Mouse (Mus musculus) intestine, embryonic 14.5 days (tissue): ENCODE measurements around the gene Zfp710. TPM values are rescaled to one million over a fixed set of nuclear protein-coding genes. Genes with fewer than 3 reads are reported as not detected.

Experiments
- ATAC-seq: fragments of 200-750 bp; cut with Nextera tagmentation; replicated peaks from 2 replicates; pipeline ENCODE4 v1.8.0; 2017; ENCODE audit warnings: low read depth, moderate number of reproducible peaks, moderate TSS enrichment, moderate library complexity; ENCODE audit not compliant: low FRiP score, low TSS enrichment
- DNase-seq: peaks from one replicate; pipeline ENCODE4 v3.0.0-alpha.2; 2018; ENCODE audit warnings: low spot score
- H3K27ac ChIP-seq: fragments of 300-500 bp; sonication (generic); 2 replicates; pipeline ENCODE4 v1.5.1; 2014; ENCODE audit warnings: low read depth, mild to moderate bottlenecking, control low read depth
- H3K27me3 ChIP-seq: fragments of 300-500 bp; sonication (generic); replicated peaks from 2 replicates; pipeline ENCODE4 v1.6.1; 2014; ENCODE audit warnings: low read length, control low read depth; ENCODE audit not compliant: control insufficient read depth, insufficient read depth
- H3K36me3 ChIP-seq: fragments of 300-500 bp; sonication (generic); 2 replicates; pipeline ENCODE4 v1.6.1; 2014; ENCODE audit warnings: low read length, control low read depth; ENCODE audit not compliant: control insufficient read depth, insufficient read depth
- H3K4me1 ChIP-seq: fragments of 300-500 bp; sonication (generic); replicated peaks from 2 replicates; pipeline ENCODE4 v1.6.1; 2014; ENCODE audit warnings: low read length, control low read depth, mixed read lengths; ENCODE audit not compliant: control insufficient read depth, insufficient read depth
- H3K4me2 ChIP-seq: fragments of 300-500 bp; sonication (generic); 2 replicates; pipeline ENCODE4 v1.6.1; 2014; ENCODE audit warnings: low read length
- H3K4me3 ChIP-seq: fragments of 300-500 bp; sonication (generic); 2 replicates; pipeline ENCODE4 v1.5.1; 2014; ENCODE audit warnings: low read depth, low read length, control low read depth, mixed read lengths
- H3K9ac ChIP-seq: fragments of 300-500 bp; sonication (generic); 2 replicates; pipeline ENCODE4 v1.6.1; 2014; ENCODE audit warnings: mild to moderate bottlenecking, low read length
- H3K9me3 ChIP-seq: fragments of 300-500 bp; sonication (generic); 2 replicates; pipeline ENCODE4 v1.6.1; 2016; ENCODE audit warnings: low read length, control low read depth; ENCODE audit not compliant: control insufficient read depth
- WGBS: fragments of 180-500 bp; shearing (Covaris S2); extraction: QIAGEN DNeasy Blood & Tissue Kit; methylation state at CpG from one replicate; pipeline ENCODE4 v1.1.7; 2014; 5-methylcytosine and 5-hydroxymethylcytosine counted together
- polyA plus RNA-seq: library from polyadenylated mRNA; unstranded; fragments of >200 nt; fragmentation: Nextera tagmentation; extraction: Ambion mirVana; gene quantifications from 2 replicates; pipeline ENCODE4 v1.2.1, GENCODE M21; 2014

Gene Zfp710
- polyA plus RNA-seq, 1 experiment from 2014 or later = 18.9 TPM

DNA sequence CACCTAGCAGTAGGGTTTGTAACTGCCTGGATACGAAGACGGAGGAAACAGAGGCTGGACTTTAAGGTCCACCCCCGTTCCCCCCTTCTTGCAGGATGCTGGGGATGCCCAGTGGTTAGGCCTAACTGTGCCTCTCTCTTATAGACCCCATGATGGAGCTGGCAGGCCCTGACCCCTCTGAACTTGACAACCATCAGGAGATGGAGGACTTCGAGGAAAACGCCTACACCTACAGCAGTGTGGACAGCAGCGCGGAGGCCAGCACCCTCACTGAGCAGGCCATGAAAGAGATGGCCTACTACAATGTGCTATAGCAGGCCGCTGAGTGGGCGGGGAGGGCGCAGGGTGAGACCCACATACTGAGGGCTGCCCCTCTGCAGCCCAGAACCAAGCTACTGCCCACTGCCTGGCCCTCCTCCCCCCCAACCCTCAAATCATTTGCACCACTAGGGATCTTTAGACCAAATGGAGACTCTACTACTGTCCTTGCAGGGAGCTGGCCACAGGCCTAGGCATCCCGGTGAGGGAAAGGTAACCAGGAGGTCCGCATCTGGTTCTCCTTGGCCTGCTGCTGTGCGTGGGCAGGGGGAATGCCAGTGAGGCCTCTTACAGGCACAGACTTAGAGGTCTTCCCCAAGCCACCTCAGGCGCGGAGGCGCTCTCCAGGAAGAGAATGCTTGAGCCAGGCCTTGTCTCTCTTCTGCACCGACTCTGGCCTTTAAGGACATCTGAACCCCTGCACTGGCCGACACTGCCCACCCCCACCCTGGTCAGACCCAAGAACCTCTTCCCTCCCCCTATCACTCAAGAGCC is 65.8 kb downstream of the Zfp710 start:
- WGBS = 86% methylated on average over 17 of the region's 18 CpGs

GRCm38 (mm10) chr7:80091004-80091865 is 66.6 kb downstream of the Zfp710 start:
- no peak overlapping the region for H3K27ac ChIP-seq
- ATAC-seq (no peak), DNase-seq (no peak)
- no peak overlapping the region for H3K9ac ChIP-seq
- no peaks in the 10 kb centered on the region for H3K4me1 ChIP-seq
- H3K9me3 ChIP-seq = no peaks in the 10 kb centered on the region
- no peak overlapping the region for H3K4me3 ChIP-seq
- 62% methylated on average over 13 of the region's 13 CpGs for WGBS
- no peak overlapping the region for H3K4me2 ChIP-seq
- H3K36me3 ChIP-seq = peaks cover 85% of the 10 kb centered on the region
- H3K27me3 ChIP-seq = no peaks in the 10 kb centered on the region

More for the DNA sequence above, 65.8 kb downstream of the Zfp710 start:
- H3K4me2 ChIP-seq = no peak overlapping the region
- ATAC-seq (no peak), DNase-seq (no peak)
- no peaks in the 10 kb centered on the region for H3K4me1 ChIP-seq
- no peak overlapping the region for H3K4me3 ChIP-seq
- peaks cover 81% of the 10 kb centered on the region for H3K36me3 ChIP-seq
- H3K9me3 ChIP-seq = no peaks in the 10 kb centered on the region
- no peak overlapping the region for H3K9ac ChIP-seq
- H3K27me3 ChIP-seq = no peaks in the 10 kb centered on the region
- H3K27ac ChIP-seq = no peak overlapping the region; the same call in 1 of the 2 replicates

DNA sequence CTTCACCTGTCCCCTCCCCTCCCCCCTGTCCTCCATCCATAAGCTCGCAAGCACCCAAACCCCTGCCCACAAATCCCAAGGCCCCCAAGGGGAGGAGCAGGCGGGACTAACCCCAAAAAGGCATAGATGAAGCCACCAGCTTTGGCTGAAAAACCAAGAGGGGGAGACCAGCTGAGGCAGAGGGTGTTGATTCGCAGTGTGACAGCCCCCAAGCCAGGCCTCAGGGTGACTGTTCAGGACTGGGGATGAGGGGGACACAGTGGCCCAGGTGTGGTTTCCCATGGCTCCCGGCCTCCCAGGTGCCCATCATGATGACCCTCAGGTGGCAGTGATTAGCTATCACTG is 67.2 kb downstream of the Zfp710 start:
- no peak for DNase-seq
- ATAC-seq = no peak
- Histone ChIP-seq H3K27ac (no peak overlapping the region), H3K4me1 (no peaks in the 10 kb centered on the region), H3K9me3 (no peaks in the 10 kb centered on the region), H3K9ac (no peak overlapping the region), H3K36me3 (peaks cover 85% of the 10 kb centered on the region), H3K27me3 (no peaks in the 10 kb centered on the region), H3K4me2 (no peak overlapping the region), H3K4me3 (no peak overlapping the region)
- 90% methylated on average over 4 of the region's 4 CpGs for WGBS

GRCm38 (mm10) chr7:80092351-80093046 is 67.9 kb downstream of the Zfp710 start:
- no peak for ATAC-seq
- WGBS = 59% methylated on average over 9 of the region's 9 CpGs

DNA sequence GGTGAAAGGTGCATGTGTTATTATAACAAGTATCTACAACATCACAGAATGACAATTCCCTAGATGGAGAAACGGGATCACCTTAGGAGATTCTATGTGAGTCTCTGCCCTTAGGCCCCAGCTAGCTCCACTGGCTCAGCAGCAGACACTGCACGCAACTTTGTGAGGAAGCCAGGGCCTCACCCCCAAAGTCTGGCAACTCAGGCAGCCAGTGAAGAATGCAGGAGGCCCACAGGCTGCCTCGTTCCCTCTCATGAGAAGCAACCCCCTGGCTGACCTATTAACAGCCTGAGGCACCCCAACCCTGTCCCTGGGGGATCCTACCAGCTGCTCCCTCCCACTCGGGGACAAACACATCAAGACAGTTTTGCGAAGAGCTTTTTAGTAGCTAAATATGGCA is 69.9 kb downstream of the Zfp710 start:
- WGBS = 74% methylated on average over 5 of the region's 5 CpGs
- no peak overlapping the region for H3K4me2 ChIP-seq
- H3K36me3 ChIP-seq = peaks cover 100% of the 10 kb centered on the region
- no peak overlapping the region for H3K27ac ChIP-seq
- H3K27me3 ChIP-seq = no peaks in the 10 kb centered on the region
- DNase-seq (no peak), ATAC-seq (no peak)
- H3K4me1 ChIP-seq = no peaks in the 10 kb centered on the region
- H3K9me3 ChIP-seq = no peaks in the 10 kb centered on the region
- H3K9ac ChIP-seq = no peak overlapping the region
- no peak overlapping the region for H3K4me3 ChIP-seq

More at GRCm38 (mm10) chr7:80092351-80093046, 67.9 kb downstream of the Zfp710 start:
- H3K9me3 ChIP-seq = no peaks in the 10 kb centered on the region
- no peak overlapping the region for H3K27ac ChIP-seq
- no peak overlapping the region for H3K4me2 ChIP-seq
- DNase-seq = no peak
- no peak overlapping the region for H3K4me3 ChIP-seq
- H3K4me1 ChIP-seq = no peaks in the 10 kb centered on the region
- H3K36me3 ChIP-seq = peaks cover 89% of the 10 kb centered on the region
- no peaks in the 10 kb centered on the region for H3K27me3 ChIP-seq
- H3K9ac ChIP-seq = no peak overlapping the region

- Histone ChIP-seq H3K27me3 (no peaks in the 10 kb centered on the region), H3K4me1 (no peaks in the 10 kb centered on the region), H3K27ac (no peak overlapping the region), H3K9me3 (no peaks in the 10 kb centered on the region), H3K36me3 (peaks cover 100% of the 10 kb centered on the region), H3K9ac (no peak overlapping the region), H3K4me3 (no peak overlapping the region), H3K4me2 (no peak overlapping the region)
- 93% methylated on average over 20 of the region's 20 CpGs for WGBS
- no peak for ATAC-seq
- DNase-seq = no peak
Measured at GRCm38 (mm10) chr7:80095598-80096309, 71.1 kb downstream of the Zfp710 start.

DNA sequence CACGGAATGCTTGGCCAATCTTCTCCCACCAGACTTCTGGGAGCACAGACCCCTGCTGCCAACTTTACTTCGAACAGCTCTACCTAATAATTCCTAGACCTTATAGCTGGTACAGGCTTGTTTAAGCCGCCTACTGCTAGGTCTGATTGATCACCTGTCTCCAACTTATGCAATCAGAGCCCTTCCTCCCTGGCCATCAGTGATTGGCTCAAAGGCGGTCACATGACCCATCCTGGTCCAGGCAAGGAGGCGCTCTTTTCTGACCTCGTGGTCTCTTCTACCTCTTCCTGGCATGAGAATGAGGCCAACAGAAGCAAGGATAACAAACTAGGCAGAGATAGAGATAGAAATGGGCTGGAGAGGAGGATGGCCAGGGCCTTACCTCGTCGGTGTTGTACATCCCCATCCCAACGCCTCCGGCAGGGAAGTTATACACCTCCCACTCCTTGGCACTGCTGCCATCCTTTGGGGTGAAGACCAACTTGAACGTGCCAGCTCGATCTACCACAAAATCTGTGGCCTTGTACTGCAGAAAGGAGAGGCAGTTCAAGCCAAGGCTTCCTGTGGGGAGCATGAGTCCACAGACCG is 73.9 kb downstream of the Zfp710 start:
- Histone ChIP-seq H3K4me3 (no peak overlapping the region), H3K27ac (no peak overlapping the region), H3K9ac (no peak overlapping the region), H3K9me3 (no peaks in the 10 kb centered on the region), H3K36me3 (peaks cover 96% of the 10 kb centered on the region), H3K27me3 (no peaks in the 10 kb centered on the region), H3K4me1 (no peaks in the 10 kb centered on the region), H3K4me2 (no peak overlapping the region)
- no peak for DNase-seq
- WGBS = 90% methylated on average over 13 of the region's 13 CpGs
- ATAC-seq = no peak

DNA sequence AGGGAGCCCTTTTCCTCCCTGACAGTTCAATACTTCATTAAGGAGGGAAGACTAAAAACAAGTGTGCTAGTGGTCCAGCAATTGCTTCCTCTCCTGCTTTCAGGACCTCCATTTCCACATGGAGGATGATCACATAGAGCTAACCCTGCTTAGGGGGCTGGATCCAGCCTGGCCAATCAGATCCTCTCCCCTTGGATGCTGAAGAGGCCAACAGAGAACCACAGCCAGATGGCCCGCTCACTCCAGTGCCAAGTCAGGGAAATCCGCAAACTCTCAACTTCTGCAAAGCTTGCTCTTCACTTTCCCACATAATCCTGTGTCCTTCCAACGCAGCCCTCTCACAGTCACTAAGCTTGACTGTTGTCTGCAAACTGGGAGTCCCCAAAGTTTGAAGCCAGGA is 78.7 kb downstream of the Zfp710 start:
- Histone ChIP-seq H3K4me3 (no peak overlapping the region), H3K9ac (no peak overlapping the region), H3K27ac (no peak overlapping the region), H3K36me3 (peaks cover 51% of the 10 kb centered on the region), H3K4me2 (no peak overlapping the region), H3K4me1 (no peaks in the 10 kb centered on the region), H3K9me3 (no peaks in the 10 kb centered on the region), H3K27me3 (no peaks in the 10 kb centered on the region)
- ATAC-seq (no peak), DNase-seq (no peak)
- 86% methylated on average over 3 of the region's 3 CpGs for WGBS
